Mouse (Mus musculus): ENCODE results near the gene Cenpp.

The Cenpp gene

GRCm38 (mm10) chr13:49652481-49653179, at the start of gene Cenpp, which contains the start of gene Nol8:
TSS of gene Cenpp (minus strand) at chr13:49652785.
TSS of gene Nol8 (plus strand) at chr13:49653078.
- peak; percentile 99 for DNase-seq (ENCODE audit: low read depth in 2 of 2, low spot score in 2 of 2)

GRCm38 (mm10) chr13:49691056-49691455, 38.5 kb upstream of the Cenpp start:
- no peak for DNase-seq (ENCODE audit: low read depth in 2 of 2, low spot score in 2 of 2)

DNA sequence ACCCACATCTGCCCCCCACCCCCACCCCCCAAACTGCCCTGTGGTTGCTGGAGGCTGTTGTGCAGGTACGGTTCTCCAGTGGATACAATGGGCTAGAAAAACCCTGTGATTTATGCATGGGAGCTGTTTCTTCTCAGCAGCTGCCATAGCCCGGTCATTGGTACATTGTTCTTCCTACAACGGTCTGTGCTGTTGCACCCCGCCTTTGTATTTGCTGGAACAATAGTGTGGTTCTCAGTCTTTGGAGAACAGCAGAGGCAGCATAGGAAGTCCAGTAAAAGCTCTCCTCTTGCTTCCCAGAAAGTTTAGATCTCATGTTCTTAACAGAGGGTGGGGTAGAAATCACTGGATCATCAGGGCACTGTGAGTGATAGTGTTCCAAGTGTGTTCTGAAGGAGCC, 31.7 kb upstream of the Cenpp start:
- no peak for DNase-seq (ENCODE audit: low read depth in 2 of 2, low spot score in 2 of 2)

DNA sequence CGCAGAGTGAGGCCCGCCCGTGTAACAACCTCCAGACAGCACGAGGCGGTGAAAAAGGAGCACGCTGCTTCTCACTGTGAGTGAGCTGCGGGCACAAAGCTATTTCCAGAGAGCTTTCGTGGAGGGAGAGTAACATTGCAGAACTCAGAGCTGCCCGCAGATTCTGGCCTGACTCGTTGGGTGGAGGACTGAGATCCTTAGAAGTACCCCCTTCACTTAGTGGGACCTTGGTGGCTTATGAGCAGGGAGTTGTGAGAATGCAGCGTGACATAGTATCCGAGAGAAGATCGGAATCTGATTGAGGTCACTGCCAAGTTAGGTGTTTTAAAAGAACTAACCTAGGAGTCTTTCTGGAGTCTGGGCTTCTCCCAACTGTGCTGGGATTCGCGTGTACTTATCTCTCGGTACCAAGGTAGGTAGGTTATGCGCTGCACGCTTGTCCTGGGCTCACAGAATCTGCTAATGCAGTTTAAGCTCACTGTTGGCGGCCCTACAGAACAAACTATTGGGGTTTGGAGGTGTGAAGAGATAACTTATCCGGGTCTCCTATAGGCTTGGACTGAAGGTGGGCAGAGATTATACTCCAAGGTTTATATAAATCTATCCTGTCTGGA, 29.8 kb upstream of the Cenpp start:
- no peak for DNase-seq (ENCODE audit: low read depth in 2 of 2, low spot score in 2 of 2)

DNA sequence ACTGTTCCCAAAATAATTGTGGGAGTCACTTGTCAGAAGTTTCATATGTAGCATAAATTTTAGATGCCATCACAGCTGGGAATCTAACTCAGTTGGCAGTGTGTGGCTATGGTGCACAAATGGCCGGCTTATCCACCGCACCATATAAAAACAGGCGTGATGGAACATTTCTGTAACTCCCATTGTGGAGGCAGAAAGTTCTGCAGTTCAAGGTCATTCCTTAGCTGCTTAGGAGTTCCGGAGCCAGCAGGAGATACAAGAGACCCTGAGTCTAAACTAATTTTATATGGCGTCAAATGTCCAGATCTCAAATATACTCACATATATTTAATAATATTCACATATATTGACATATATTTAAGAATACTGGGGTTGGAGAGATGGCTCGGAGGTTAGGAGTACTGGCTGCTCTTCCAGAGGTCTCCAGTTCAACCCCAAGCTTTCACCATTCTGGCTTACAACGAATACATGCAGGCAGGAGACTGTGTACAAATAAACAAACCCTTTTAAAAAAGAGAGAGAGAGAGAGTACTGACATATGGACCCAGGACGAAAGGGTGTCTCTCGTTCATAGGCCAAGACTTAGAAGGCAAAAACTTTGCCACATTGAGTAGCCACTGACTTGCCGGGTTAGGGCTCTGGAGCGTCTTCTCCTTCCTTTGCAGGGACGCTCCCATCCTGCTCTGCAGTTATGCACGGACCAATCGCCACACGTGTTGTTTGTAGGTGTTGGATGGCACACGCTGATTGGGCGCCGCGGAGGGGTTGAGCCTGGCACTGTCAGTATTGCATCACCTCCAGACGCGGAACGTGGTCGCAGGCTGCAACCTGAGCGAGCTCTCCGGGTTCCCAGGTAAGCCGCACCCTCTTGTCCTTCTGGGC, 29.0 kb upstream of the Cenpp start, which contains the start of gene Iars:
Iars (plus strand) TSS at position 750 of the 882 bp plus-strand sequence.
- DNase-seq (ENCODE audit: low read depth in 2 of 2, low spot score in 2 of 2) = peak; percentile 98 to 100

GRCm38 (mm10) chr13:49677793-49678192, 25.2 kb upstream of the Cenpp start:
- DNase-seq (ENCODE audit: low read depth in 2 of 2, low spot score in 2 of 2) = no peak

DNA sequence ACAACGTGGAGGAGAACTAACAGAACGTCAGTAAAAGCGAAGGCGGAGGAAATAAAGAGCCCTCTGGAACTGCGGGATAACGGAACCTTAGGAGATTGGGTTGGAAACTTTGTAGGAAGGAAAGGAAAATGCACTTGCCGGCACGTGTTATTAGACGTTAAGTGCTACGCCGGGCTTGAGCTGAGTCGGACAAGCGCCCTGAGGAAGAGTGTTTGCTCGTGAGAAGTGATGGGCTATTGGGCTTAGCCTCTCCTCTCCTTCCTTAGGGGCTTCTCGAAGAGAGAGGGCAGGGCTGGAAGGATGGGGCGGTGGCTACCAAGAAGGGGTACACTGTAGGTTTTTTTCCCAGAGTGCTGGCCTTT, 576 bp upstream of the Cenpp start:
- DNase-seq (ENCODE audit: low read depth in 2 of 2, low spot score in 2 of 2) = no peak

DNA sequence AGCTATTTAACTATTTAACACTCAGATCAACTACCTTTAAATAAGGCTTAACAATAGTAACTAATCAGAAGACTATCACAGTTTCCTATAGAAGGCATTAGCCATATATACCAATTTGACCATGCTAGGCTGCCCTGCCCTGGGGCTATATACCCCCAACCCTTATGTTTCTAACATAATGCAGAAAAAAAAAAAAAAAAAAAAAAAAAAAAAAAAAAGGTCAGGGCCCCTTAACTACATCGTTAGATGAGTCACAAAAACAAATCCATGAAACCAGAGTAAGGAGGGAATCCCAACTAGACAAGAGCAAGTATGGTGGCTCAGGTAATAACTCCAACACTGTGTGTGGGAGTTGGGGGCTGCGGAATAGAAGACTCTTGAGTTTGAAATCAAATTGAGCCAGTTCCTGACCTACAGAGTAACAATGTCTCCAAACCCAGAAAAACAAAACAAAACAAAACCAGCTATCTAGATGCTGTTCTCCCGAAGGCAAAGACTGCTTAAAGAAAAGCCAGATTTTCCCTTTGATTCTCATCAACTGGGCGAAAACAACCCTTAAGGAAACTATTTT, 719 bp downstream of the Cenpp start:
- DNase-seq (ENCODE audit: low read depth in 2 of 2, low spot score in 2 of 2) = no peak

DNA sequence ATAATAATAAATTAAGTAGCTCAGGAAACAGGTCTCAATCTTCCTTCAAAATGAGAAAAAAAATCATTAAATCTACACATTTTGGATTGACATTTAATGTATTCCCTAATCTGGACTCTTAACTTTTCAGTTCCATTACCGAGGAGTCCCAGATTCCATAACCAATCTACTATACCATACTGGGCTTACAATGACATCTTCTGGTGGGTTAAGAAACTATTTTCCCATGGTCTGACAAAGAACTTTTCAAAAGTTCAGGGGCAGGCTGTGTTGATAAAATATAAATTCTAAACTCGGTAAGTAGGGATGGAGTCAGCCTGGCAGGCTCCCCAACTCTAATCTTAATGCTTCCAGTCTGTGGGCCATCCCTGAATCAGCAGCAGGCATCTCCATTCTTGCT, 1.4 kb downstream of the Cenpp start:
- DNase-seq (ENCODE audit: low read depth in 2 of 2, low spot score in 2 of 2) = no peak

DNA sequence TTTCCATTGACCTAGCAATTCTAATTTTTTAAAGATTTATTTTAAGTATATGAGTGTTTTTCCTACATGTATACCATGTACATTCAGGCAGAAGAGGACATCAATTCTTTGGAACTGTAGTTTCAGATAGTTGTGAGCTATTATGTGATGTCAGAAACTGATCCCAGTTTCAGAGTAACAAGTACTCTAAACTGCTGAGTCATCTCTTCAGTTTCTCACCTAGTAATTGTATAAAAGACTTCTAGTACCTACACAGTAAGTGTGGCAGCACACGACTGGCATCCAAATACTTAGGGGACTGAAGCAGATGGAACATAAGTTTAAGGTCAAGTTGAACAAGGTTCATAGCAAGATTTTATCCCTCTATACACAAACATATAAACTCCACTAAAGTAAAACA, 6.6 kb downstream of the Cenpp start:
- DNase-seq (ENCODE audit: low read depth in 2 of 2, low spot score in 2 of 2) = no peak

DNA sequence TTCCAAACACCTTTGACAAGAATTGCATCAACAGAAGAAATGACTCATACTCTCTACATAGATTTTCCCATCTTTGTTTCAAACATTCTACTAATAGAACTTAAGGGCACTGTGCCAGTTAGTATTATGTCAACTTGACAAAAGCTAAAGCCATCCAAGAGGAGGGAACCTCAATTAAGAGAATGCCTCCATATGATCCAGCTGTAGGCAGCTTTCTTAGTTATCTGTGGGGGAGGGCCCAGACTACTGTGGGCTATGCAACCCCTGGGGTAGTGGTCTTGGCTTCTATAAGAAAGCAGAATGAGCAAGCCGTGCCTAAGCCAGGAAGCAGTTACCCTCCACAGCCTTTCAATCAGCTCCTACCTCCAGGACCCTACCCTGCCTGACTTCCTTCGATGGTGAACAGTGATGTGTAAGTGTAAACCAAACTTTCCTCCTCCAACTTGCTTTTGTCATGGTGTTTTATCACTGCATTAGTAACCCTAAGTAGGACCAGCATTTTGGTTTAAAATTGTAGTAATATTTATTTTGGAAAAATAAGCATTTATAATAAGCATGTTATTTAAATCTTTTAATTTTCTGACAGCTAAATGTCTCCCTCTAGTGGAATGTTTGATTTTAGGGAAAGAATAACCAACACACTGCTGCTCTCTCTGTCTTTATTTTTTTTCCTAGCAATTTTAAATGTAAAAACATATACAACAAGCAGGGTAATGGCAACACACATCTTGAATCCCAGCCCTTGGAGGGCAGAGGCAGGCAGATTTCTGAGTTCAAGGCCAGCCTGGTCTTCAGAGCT, 7.7 kb downstream of the Cenpp start:
- no peak for DNase-seq (ENCODE audit: low read depth in 2 of 2, low spot score in 2 of 2)

GRCm38 (mm10) chr13:49643669-49644362, 8.8 kb downstream of the Cenpp start:
- DNase-seq (ENCODE audit: low read depth in 2 of 2, low spot score in 2 of 2) = no peak

GRCm38 (mm10) chr13:49642650-49643049, 9.9 kb downstream of the Cenpp start:
- DNase-seq (ENCODE audit: low read depth in 2 of 2, low spot score in 2 of 2) = no peak

DNA sequence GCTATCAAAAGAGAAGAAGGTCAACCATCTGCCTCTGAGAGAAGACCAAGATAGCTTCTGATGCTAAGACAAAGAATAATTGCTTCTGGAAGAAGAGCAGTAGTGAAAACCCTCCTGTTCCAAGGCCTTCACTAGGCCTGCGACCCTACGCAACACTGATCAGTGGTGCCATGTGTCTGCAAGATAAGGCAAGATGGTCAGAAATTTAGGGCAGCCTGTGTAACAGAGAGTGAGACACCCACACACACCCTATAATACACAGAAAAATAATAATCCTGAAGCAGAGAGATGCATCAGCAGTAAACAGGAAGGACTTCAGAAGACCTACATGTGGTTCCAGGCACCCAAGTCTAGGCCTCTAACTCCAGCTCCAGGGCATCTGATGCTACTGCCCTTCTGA, 12.6 kb downstream of the Cenpp start:
- DNase-seq (ENCODE audit: low read depth in 2 of 2, low spot score in 2 of 2) = no peak

DNA sequence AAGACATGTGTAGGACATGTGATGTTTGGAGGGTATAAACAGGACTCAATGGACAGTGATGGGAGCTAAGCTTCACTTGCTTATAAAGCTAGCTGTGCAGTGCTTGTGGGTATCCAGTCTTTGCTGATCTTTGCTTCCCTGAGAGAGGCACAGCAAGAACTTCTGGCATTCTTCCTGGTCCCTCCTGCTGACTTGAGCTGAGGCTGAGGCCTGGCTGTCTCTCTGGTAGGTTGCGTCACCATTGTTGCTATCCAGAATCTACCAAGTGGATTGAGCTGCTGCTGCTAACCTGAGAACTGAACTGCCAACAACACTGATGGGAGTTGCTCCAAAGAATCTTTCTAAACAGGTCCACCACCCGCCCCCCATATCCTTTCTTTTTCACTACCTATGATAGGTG, 23.5 kb downstream of the Cenpp start:
- DNase-seq (ENCODE audit: low read depth in 2 of 2, low spot score in 2 of 2) = no peak

GRCm38 (mm10) chr13:49628167-49628566, 24.4 kb downstream of the Cenpp start:
- no peak for DNase-seq (ENCODE audit: low read depth in 2 of 2, low spot score in 2 of 2)

- no peak for DNase-seq (ENCODE audit: low read depth in 2 of 2, low spot score in 2 of 2)
Observed at GRCm38 (mm10) chr13:49623216-49623615, 29.4 kb downstream of the Cenpp start.

DNA sequence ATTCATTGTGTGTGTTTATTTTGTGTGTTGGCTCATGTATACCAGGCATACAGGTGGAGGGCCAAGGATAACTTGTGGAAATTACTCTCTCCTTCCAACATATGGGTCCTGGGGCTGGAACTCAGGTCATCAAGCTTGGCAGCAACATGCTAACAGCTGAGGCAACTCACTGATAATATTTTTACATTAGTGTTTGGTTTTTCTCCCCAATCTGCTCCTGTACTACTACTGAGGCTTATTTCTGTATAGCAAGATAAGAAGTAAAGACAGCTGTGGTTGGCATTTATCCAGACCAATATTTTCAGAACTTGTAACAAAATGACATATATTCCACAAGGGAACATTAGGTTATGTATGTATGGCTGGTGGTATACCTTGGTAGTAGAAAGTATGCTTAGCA, 34.2 kb downstream of the Cenpp start:
- no peak for DNase-seq (ENCODE audit: low read depth in 2 of 2, low spot score in 2 of 2)

- no peak for DNase-seq (ENCODE audit: low read depth in 2 of 2, low spot score in 2 of 2)
Observed at GRCm38 (mm10) chr13:49617021-49617420, 35.6 kb downstream of the Cenpp start.
